Mouse (Mus musculus): ENCODE measurements around the gene Rbm19. TPM values are rescaled to one million over a fixed set of nuclear protein-coding genes. Genes with fewer than 3 reads are reported as not detected.

Gene Rbm19
- polyA plus RNA-seq, 1 experiment from 2014 or later, result 21.3 TPM

DNA sequence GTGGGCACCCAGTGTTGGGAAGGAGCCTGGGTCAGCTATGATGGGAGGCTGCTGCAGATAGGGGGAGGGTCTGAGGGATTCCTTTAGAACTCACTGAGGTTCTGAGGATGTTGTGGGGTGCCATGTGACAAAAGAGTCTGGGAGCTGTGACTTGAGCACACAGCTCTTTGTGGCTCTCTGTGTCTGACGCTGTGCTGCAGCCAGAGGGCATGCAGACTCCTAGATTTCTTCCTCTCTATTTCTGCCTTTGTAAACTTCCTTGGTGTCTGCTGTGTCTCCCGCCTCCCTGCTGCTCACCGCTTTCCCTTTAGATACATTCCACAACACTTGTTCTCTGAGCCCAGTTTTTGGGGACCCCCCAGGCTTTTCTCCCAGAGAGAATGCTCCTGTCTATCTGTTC lies 36.9 kb downstream of the Rbm19 start:
- Histone ChIP-seq H3K9ac (no peak overlapping the region), H3K27me3 (no peaks in the 10 kb centered on the region), H3K27ac (no peak overlapping the region), H3K36me3 (0 out of 2 replicates have a peak, but pooled peaks cover 7% of the 10 kb centered on the region), H3K4me2 (no peak overlapping the region), H3K4me1 (no peaks in the 10 kb centered on the region; the same call in 1 of the 2 replicates), H3K9me3 (no peaks in the 10 kb centered on the region), H3K4me3 (no peak overlapping the region)
- WGBS, result 87% methylated on average over 3 of the region's 3 CpGs
- no peak for ATAC-seq (ENCODE audit: borderline replicate concordance, extremely low read depth, low FRiP score, low TSS enrichment)

GRCm38 (mm10) chr5:120155672-120156071 lies 39.4 kb downstream of the Rbm19 start:
- ATAC-seq (ENCODE audit: borderline replicate concordance, extremely low read depth, low FRiP score, low TSS enrichment), result no peak
- no peak overlapping the region for H3K27ac ChIP-seq
- no peak overlapping the region for H3K4me3 ChIP-seq
- H3K9ac ChIP-seq, result no peak overlapping the region
- no peaks in the 10 kb centered on the region; the same call in 1 of the 2 replicates for H3K4me1 ChIP-seq
- H3K36me3 ChIP-seq, result 0 out of 2 replicates have a peak, but pooled peaks cover 1% of the 10 kb centered on the region
- H3K27me3 ChIP-seq, result no peaks in the 10 kb centered on the region
- WGBS, result 49% methylated on average over 10 of the region's 10 CpGs
- no peaks in the 10 kb centered on the region for H3K9me3 ChIP-seq
- no peak overlapping the region for H3K4me2 ChIP-seq

DNA sequence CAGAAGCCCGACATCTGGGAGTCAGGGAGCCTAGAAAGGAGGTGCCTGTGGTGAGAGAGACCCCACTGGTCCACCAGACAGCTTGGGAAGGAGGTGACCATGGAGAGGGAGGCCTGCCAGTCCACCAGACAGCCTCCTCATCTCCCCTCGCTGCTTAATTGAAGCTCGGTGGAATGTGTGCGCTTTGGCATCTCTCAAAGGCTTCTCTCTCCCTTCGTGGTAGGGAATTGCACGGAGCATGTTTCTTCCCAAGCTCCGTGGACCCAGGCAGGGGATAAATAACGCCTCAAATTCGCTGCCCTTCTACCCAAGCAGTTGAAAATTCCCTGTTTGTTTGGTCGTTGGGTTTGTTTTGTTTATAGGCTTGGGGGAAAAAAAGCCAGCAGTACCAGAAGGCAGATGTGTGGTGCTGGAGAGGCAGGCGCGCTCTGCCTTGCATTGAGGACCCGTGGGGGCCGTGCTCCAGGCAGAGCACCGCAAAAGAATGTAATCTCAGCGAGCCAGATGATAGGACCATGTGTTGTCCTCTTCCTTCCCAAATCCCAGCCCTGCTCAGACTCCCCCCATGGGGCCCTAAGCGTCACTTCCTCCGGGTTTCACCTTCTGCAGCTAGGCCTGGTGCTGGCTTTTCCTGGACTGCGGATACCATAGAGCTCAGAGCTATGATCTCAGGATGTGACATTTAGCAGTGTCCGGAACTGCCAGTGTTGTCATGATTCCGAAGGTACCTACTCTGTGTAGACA lies 40.1 kb downstream of the Rbm19 start:
- no peaks in the 10 kb centered on the region for H3K36me3 ChIP-seq
- H3K4me3 ChIP-seq, result no peak overlapping the region
- H3K27ac ChIP-seq, result no peak overlapping the region
- H3K4me1 ChIP-seq, result no peaks in the 10 kb centered on the region; the same call in 1 of the 2 replicates
- no peak; the same call in 1 of the 2 replicates for ATAC-seq (ENCODE audit: borderline replicate concordance, extremely low read depth, low FRiP score, low TSS enrichment)
- H3K9ac ChIP-seq, result no peak overlapping the region
- 55% methylated on average over 21 of the region's 21 CpGs for WGBS
- H3K4me2 ChIP-seq, result no peak overlapping the region
- no peaks in the 10 kb centered on the region for H3K27me3 ChIP-seq
- no peaks in the 10 kb centered on the region for H3K9me3 ChIP-seq

DNA sequence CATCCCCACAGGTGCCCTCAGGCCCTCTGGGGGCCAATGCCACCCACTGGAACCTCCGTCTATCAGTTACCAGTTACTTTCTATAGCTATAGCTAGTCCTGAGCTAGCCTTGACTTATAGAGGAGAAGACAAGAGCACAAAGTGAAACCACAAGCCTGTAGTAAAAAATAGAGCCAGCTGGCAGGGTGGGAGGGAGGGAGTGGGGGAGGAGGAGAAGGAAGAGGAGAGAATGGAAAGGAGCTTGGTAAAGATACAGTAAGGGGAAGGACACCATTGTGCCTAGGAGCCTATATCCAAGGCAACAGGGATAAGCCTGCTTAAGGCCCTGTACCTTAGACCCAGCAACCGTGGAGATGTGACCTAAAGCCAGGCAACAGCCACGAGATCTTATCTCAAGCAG lies 40.9 kb downstream of the Rbm19 start:
- Histone ChIP-seq H3K4me1 (no peaks in the 10 kb centered on the region; the same call in 1 of the 2 replicates), H3K4me3 (no peak overlapping the region), H3K36me3 (no peaks in the 10 kb centered on the region), H3K4me2 (no peak overlapping the region), H3K27me3 (no peaks in the 10 kb centered on the region), H3K9me3 (no peaks in the 10 kb centered on the region), H3K27ac (no peak overlapping the region), H3K9ac (no peak overlapping the region)
- WGBS, result 73% methylated on average over 3 of the region's 3 CpGs
- ATAC-seq (ENCODE audit: borderline replicate concordance, extremely low read depth, low FRiP score, low TSS enrichment), result no peak

DNA sequence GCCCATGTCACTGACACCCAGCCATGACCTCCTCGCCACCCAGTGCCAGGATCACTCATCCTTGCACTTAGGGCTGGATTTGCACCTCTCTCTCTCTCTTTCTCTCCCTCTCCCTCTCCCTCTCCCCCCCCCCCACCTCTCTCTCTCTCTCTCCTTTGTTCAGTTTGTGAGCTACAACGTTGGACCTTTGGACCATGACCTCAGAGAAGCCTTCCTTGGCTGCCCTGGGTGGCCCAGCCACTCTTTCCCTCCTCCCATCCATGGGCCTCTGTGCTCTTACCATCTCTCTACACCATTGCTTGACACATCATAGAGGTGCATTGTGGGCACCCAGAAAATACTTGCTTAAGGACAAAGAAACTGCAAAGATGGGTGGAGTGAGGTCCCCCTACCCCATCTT lies 42.2 kb downstream of the Rbm19 start:
- Histone ChIP-seq H3K27ac (no peak overlapping the region), H3K27me3 (no peaks in the 10 kb centered on the region), H3K9ac (no peak overlapping the region), H3K4me1 (no peaks in the 10 kb centered on the region; the same call in 1 of the 2 replicates), H3K36me3 (no peaks in the 10 kb centered on the region), H3K4me3 (no peak overlapping the region), H3K9me3 (no peaks in the 10 kb centered on the region), H3K4me2 (no peak overlapping the region)
- WGBS, result 67% methylated on average over 2 of the region's 2 CpGs
- ATAC-seq (ENCODE audit: borderline replicate concordance, extremely low read depth, low FRiP score, low TSS enrichment), result no peak

GRCm38 (mm10) chr5:120160923-120161658 lies 44.8 kb downstream of the Rbm19 start:
- no peak overlapping the region for H3K9ac ChIP-seq
- no peaks in the 10 kb centered on the region; the same call in 1 of the 2 replicates for H3K4me1 ChIP-seq
- no peaks in the 10 kb centered on the region for H3K27me3 ChIP-seq
- no peak overlapping the region for H3K27ac ChIP-seq
- H3K4me3 ChIP-seq, result no peak overlapping the region
- no peak for ATAC-seq (ENCODE audit: borderline replicate concordance, extremely low read depth, low FRiP score, low TSS enrichment)
- no peaks in the 10 kb centered on the region for H3K9me3 ChIP-seq
- WGBS, result 89% methylated on average over 8 of the region's 8 CpGs
- H3K4me2 ChIP-seq, result no peak overlapping the region
- no peaks in the 10 kb centered on the region for H3K36me3 ChIP-seq

- no peak overlapping the region for H3K9ac ChIP-seq
- H3K4me3 ChIP-seq, result no peak overlapping the region
- no peaks in the 10 kb centered on the region for H3K4me1 ChIP-seq
- H3K27me3 ChIP-seq, result no peaks in the 10 kb centered on the region
- no peak for ATAC-seq (ENCODE audit: borderline replicate concordance, extremely low read depth, low FRiP score, low TSS enrichment)
- no peak overlapping the region for H3K4me2 ChIP-seq
- H3K27ac ChIP-seq, result no peak overlapping the region
- 94% methylated on average over 10 of the region's 10 CpGs for WGBS
- H3K36me3 ChIP-seq, result no peaks in the 10 kb centered on the region
- H3K9me3 ChIP-seq, result no peaks in the 10 kb centered on the region
Observed at GRCm38 (mm10) chr5:120162689-120163088, 46.4 kb downstream of the Rbm19 start.

DNA sequence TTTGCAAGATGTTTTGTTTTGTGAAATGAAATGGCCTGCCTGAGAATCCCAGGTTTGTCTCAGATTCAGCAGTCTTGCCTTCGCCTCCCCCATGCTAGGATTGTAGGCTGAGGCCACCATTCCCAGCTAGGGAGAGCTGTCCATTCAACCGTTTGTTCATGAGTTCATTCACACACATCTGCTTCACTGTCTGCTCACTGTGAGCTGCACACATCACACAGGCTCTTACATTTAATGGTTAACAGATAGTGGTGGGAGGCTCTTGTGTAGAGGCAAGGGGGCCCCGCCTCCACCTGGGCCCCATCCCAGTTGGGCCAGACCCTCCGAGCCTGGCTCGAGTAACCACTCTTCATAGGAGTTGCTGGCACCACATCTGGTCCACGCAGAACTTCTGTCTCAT lies 47.2 kb downstream of the Rbm19 start:
- Histone ChIP-seq H3K9me3 (no peaks in the 10 kb centered on the region), H3K9ac (no peak overlapping the region), H3K4me1 (no peaks in the 10 kb centered on the region), H3K4me2 (no peak overlapping the region), H3K4me3 (no peak overlapping the region), H3K36me3 (no peaks in the 10 kb centered on the region), H3K27me3 (no peaks in the 10 kb centered on the region), H3K27ac (no peak overlapping the region)
- 65% methylated on average over 6 of the region's 6 CpGs for WGBS
- no peak for ATAC-seq (ENCODE audit: borderline replicate concordance, extremely low read depth, low FRiP score, low TSS enrichment)

- 62% methylated on average over 11 of the region's 11 CpGs for WGBS
- no peak overlapping the region for H3K4me2 ChIP-seq
- H3K36me3 ChIP-seq, result no peaks in the 10 kb centered on the region
- H3K27ac ChIP-seq, result no peak overlapping the region
- H3K4me3 ChIP-seq, result no peak overlapping the region
- ATAC-seq (ENCODE audit: borderline replicate concordance, extremely low read depth, low FRiP score, low TSS enrichment), result no peak
- no peaks in the 10 kb centered on the region for H3K9me3 ChIP-seq
- H3K27me3 ChIP-seq, result no peaks in the 10 kb centered on the region
- no peaks in the 10 kb centered on the region for H3K4me1 ChIP-seq
- H3K9ac ChIP-seq, result no peak overlapping the region
Observed at GRCm38 (mm10) chr5:120164450-120164849, 48.2 kb downstream of the Rbm19 start.

GRCm38 (mm10) chr5:120165061-120165942 lies 49.0 kb downstream of the Rbm19 start:
- no peak overlapping the region for H3K4me3 ChIP-seq
- WGBS, result 58% methylated on average over 9 of the region's 9 CpGs
- no peak for ATAC-seq (ENCODE audit: borderline replicate concordance, extremely low read depth, low FRiP score, low TSS enrichment)

GRCm38 (mm10) chr5:120167787-120168325 lies 51.6 kb downstream of the Rbm19 start:
- Histone ChIP-seq H3K4me2 (no peak overlapping the region), H3K4me3 (no peak overlapping the region), H3K4me1 (no peaks in the 10 kb centered on the region), H3K27me3 (no peaks in the 10 kb centered on the region), H3K9me3 (no peaks in the 10 kb centered on the region), H3K27ac (no peak overlapping the region), H3K36me3 (no peaks in the 10 kb centered on the region), H3K9ac (no peak overlapping the region)
- no peak for ATAC-seq (ENCODE audit: borderline replicate concordance, extremely low read depth, low FRiP score, low TSS enrichment)
- WGBS, result 85% methylated on average over 13 of the region's 13 CpGs

More at GRCm38 (mm10) chr5:120165061-120165942, 49.0 kb downstream of the Rbm19 start:
- H3K4me1 ChIP-seq, result no peaks in the 10 kb centered on the region
- H3K9ac ChIP-seq, result no peak overlapping the region
- H3K36me3 ChIP-seq, result no peaks in the 10 kb centered on the region
- no peaks in the 10 kb centered on the region for H3K27me3 ChIP-seq
- no peak overlapping the region for H3K27ac ChIP-seq
- H3K4me2 ChIP-seq, result no peak overlapping the region
- H3K9me3 ChIP-seq, result no peaks in the 10 kb centered on the region
